Mouse (Mus musculus) A20 (cell line): ENCODE data around the gene Fbxl22.

Experiments
- DNase-seq: peaks from one replicate; pipeline ENCODE4 v3.0.0-alpha.2; 2011; ENCODE audit warnings: low read depth, low spot score

Gene Fbxl22

DNA sequence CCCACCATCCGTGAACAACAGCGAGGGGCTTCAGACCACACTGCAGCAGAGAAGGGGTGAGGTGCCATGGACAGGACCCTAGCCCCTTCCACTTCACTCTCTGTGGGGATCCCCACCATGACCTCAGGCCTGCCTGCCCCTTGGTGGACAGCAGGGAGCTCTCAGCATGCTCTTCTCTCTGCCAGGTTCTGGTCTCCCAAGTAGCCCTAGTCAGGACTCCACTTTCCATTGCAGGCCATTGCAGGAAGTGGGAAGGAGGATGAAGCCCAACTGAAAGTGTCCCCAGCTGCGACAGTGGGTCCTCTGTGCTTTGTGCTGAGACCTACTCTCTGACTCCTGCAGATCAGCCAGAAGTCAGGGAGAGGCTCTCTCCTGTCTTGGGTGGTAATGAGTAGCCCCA, 6.7 kb downstream of the Fbxl22 start:
- no peak for DNase-seq

DNA sequence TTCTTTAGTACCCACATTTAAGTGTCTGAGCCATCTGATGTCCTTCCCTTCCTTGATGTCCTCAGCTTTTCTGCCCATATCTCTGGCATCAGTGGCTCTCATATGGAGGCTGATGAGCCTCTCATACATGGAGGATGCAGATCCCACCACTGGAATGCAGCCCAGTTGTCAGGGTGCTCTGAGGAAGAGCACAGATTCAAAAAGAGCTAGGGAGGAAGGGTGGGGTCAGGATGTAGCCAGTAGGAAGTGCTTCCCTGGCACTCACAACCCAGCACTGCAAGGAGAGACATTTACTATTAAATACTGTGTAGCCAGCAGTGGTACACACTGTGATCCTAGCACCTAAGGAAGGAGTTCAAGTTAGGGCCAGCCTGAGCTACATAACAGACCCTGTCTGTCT, 8.0 kb downstream of the Fbxl22 start:
- no peak for DNase-seq

- no peak for DNase-seq
These were observed 8.4 kb downstream of the Fbxl22 start for GRCm38 (mm10) chr9:66506011-66506410.

DNA sequence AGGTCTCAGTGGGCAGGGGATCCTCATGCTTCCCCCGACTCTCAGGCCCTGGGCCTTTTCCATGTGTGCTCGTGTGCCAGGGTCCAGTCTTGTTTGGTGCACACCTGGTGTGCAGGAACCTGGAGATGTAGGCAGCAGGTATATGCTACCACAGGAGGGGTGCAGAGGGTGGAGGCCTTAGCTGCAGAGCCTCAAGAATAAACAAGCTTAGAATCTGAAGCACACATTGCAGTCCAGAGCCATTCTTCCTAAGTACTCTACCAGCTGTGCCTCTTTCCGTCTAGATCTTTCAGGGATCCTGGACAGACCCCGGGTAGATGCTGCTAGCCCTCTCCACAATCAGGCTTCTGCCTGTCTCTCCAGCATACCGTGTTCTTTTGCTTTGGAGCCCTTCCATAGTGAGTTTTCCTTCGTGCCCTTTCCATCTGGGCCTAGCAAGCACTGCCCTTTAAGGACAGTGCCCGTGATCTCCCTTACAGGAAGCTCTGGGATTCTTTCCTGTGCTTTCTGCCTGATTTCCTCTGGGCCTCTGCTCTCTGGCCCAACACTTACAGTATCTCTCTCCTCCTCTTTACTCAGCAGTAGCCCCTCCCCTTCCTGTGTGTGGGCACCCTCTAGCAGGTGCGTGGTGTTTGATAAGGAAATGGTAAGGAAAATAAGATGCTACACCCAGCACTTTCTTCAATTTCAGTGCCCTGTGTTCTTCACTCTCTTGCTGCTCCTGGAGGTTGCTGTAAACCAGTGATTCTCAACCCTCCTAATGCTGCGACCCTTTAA, 9.1 kb downstream of the Fbxl22 start:
- DNase-seq = no peak

- DNase-seq = no peak
These were observed 9.9 kb downstream of the Fbxl22 start for GRCm38 (mm10) chr9:66504518-66504917.

DNA sequence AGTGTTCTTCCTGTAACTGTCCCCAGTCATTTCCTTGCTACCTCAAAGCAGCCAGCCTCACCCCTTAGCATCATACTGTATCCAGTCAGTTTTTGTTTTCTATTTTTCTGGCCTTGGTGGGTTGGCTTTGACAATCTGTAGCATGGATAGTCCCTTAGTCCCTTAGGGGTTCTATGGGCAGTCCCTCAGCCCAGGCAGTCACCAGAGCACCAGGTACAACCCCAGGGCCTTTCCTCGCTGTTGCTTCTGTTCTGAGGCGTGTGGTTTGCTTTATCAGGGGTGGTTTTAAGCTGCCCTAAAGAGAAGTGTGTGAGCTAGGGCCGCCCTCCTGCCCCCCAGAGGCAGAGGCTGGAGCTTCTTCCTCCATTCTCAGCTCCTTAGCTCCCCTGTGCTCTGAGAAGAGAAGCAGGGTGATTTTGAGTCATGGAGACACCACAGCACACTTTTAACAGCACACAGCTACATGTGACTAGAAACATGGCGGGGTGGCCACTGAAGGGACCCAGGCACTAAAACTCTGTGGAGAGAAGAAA, 10.4 kb downstream of the Fbxl22 start:
- DNase-seq = peak; percentile 62

DNA sequence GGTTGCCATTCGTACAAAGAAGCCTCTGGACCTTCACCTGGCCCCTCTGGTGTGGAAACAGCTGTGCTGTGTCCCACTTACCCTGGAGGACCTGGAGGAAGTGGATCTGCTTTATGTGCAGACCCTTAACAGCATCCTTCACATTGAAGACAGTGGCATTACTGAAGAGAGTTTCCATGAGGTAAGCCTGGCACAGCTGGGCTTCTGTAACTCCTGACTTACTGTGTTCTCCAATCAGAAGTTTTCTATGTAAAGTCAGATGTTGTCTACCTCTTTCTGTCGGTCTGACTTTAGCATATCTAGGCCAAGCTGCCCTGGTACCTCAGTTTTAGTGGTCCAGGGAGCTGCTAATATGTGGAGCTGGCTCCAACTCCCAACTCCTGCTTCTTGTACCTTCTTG, 13.1 kb downstream of the Fbxl22 start:
- DNase-seq = no peak

- no peak for DNase-seq
These were observed 20.4 kb downstream of the Fbxl22 start for GRCm38 (mm10) chr9:66493992-66494391.

GRCm38 (mm10) chr9:66492361-66492760, 22.0 kb downstream of the Fbxl22 start:
- peak; percentile 31 for DNase-seq

GRCm38 (mm10) chr9:66488786-66489185, 25.6 kb downstream of the Fbxl22 start:
- DNase-seq = no peak

GRCm38 (mm10) chr9:66483429-66483828, 31.0 kb downstream of the Fbxl22 start:
- DNase-seq = no peak

- no peak for DNase-seq
These were observed 36.6 kb downstream of the Fbxl22 start for GRCm38 (mm10) chr9:66477785-66478184.

DNA sequence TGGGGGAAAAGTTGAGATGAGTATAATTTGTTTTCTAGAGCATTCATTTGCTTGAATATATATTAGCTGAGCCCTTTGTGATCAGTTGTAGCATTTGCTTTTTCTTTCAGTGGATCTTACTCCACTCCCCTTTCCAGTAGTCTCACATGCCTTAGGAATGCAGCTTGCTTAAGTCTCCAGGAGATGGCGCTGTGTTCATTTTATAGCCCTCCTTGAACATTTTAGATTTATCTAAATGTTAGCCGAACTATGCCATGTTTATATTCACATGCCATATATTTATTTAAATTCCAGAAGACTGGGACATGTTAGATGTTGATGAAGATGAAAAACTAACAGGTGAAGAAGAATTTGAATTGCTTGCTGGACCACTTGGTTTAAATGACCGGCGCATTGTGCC, 49.3 kb downstream of the Fbxl22 start:
- peak; percentile 55 for DNase-seq
